Mouse (Mus musculus): ENCODE data around the gene Syce2.

Gene Syce2

GRCm38 (mm10) chr8:84844397-84845070 lies 27.4 kb upstream of the Syce2 start:
- DNase-seq (ENCODE audit: low read depth, low spot score), result peak; percentile 34

GRCm38 (mm10) chr8:84845355-84846093 lies 26.4 kb upstream of the Syce2 start:
- peak; percentile 34 for DNase-seq (ENCODE audit: low read depth, low spot score)

GRCm38 (mm10) chr8:84846094-84846721 lies 25.7 kb upstream of the Syce2 start:
- peak; percentile 68 for DNase-seq (ENCODE audit: low read depth, low spot score)

GRCm38 (mm10) chr8:84846722-84847572 lies 25.0 kb upstream of the Syce2 start, which contains the start of gene Calr:
Gene Calr (minus strand): TSS chr8:84846934.
- peak; percentile 100 for DNase-seq (ENCODE audit: low read depth, low spot score)

- DNase-seq (ENCODE audit: low read depth, low spot score), result peak; percentile 48
These were observed 24.1 kb upstream of the Syce2 start for GRCm38 (mm10) chr8:84847684-84848435.

GRCm38 (mm10) chr8:84856434-84856833 lies 15.5 kb upstream of the Syce2 start:
- no peak for DNase-seq (ENCODE audit: low read depth, low spot score)

- DNase-seq (ENCODE audit: low read depth, low spot score), result peak; percentile 93
These were observed 15.0 kb upstream of the Syce2 start, which contains the start of gene Farsa for GRCm38 (mm10) chr8:84856864-84857441. Gene Farsa (plus strand): TSS chr8:84856989.

- DNase-seq (ENCODE audit: low read depth, low spot score), result peak; percentile 49
These were observed 526 bp downstream of the Syce2 start for GRCm38 (mm10) chr8:84872309-84872965.

- DNase-seq (ENCODE audit: low read depth, low spot score), result peak; percentile 19
These were observed 1.1 kb downstream of the Syce2 start for GRCm38 (mm10) chr8:84873016-84873415.

GRCm38 (mm10) chr8:84874339-84874738 lies 2.4 kb downstream of the Syce2 start:
- DNase-seq (ENCODE audit: low read depth, low spot score), result no peak

GRCm38 (mm10) chr8:84877297-84878035 lies 5.6 kb downstream of the Syce2 start:
- no peak for DNase-seq (ENCODE audit: low read depth, low spot score)

GRCm38 (mm10) chr8:84878915-84879314 lies 7.0 kb downstream of the Syce2 start:
- no peak for DNase-seq (ENCODE audit: low read depth, low spot score)

- no peak for DNase-seq (ENCODE audit: low read depth, low spot score)
These were observed 12.8 kb downstream of the Syce2 start for GRCm38 (mm10) chr8:84884728-84885127.

- DNase-seq (ENCODE audit: low read depth, low spot score), result no peak
These were observed 16.4 kb downstream of the Syce2 start for GRCm38 (mm10) chr8:84888280-84888679.

- no peak for DNase-seq (ENCODE audit: low read depth, low spot score)
These were observed 17.2 kb downstream of the Syce2 start for GRCm38 (mm10) chr8:84889141-84889540.

- DNase-seq (ENCODE audit: low read depth, low spot score), result no peak
These were observed 21.2 kb downstream of the Syce2 start for GRCm38 (mm10) chr8:84892993-84893708.

- DNase-seq (ENCODE audit: low read depth, low spot score), result peak; percentile 93
These were observed 21.8 kb downstream of the Syce2 start, which contains the start of gene Gcdh for GRCm38 (mm10) chr8:84893709-84894134. Gene Gcdh (minus strand): TSS chr8:84893921.

- no peak for DNase-seq (ENCODE audit: low read depth, low spot score)
These were observed 24.1 kb downstream of the Syce2 start for GRCm38 (mm10) chr8:84895963-84896362.

Measured in CD4-positive, CD25-positive, alpha-beta regulatory T cell, adult 2 months (primary cell).